Mouse (Mus musculus) liver, adult 2 months (tissue): ENCODE results near the gene Med18. TPM values are rescaled to one million over a fixed set of nuclear protein-coding genes. Genes with fewer than 3 reads are reported as not detected.

ENCODE experiments used
- DNase-seq: peaks from one replicate; pipeline ENCODE4 v3.0.0-alpha.2; 2011; ENCODE audit warnings: low read depth, low spot score; ENCODE audit errors: extremely low read depth
- H3K27ac ChIP-seq: fragments of 200-500 bp; replicated peaks from 2 replicates; pipeline ENCODE4 v1.5.1; 2012; ENCODE audit warnings: low read depth, mild to moderate bottlenecking, control low read depth, inconsistent platforms, low read length; ENCODE audit not compliant: insufficient read depth
- H3K27me3 ChIP-seq: fragments of 200-500 bp; 2 replicates; pipeline ENCODE4 v1.6.1; 2012; ENCODE audit warnings: mild to moderate bottlenecking, moderate library complexity, low read length, inconsistent platforms; ENCODE audit not compliant: control insufficient read depth, insufficient read depth
- H3K36me3 ChIP-seq: fragments of 200-500 bp; 2 replicates; pipeline ENCODE4 v1.6.1; 2012; ENCODE audit warnings: low read length, inconsistent platforms; ENCODE audit not compliant: control insufficient read depth, insufficient read depth
- H3K4me1 ChIP-seq: fragments of 200-500 bp; 2 replicates; pipeline ENCODE4 v1.6.1; 2011; ENCODE audit warnings: low read length; ENCODE audit not compliant: control insufficient read depth, insufficient read depth
- H3K4me3 ChIP-seq: fragments of 200-500 bp; 2 replicates; pipeline ENCODE4 v1.5.1; 2011; ENCODE audit warnings: low read depth, mild to moderate bottlenecking, control low read depth, low read length, moderate library complexity; ENCODE audit not compliant: insufficient read depth
- H3K79me2 ChIP-seq: fragments of 200-500 bp; 2 replicates; pipeline ENCODE4 v1.6.1; 2012; ENCODE audit warnings: inconsistent platforms, mild to moderate bottlenecking, low read length, moderate library complexity; ENCODE audit not compliant: control insufficient read depth, insufficient read depth
- H3K9ac ChIP-seq: fragments of 200-500 bp; 2 replicates; pipeline ENCODE4 v1.6.1; 2012; ENCODE audit warnings: low read depth, mild to moderate bottlenecking, control low read depth, inconsistent platforms, low read length
- CTCF ChIP-seq: fragments of 200-500 bp; IDR thresholded peaks from 2 replicates; pipeline ENCODE4 v1.5.1; 2011; ENCODE audit warnings: low read depth, low read length, control low read depth
- POLR2A ChIP-seq: fragments of 200-500 bp; IDR thresholded peaks from 2 replicates; pipeline ENCODE4 v1.6.1; 2011; ENCODE audit warnings: low read length, control low read depth; ENCODE audit not compliant: insufficient read depth; ENCODE audit errors: extremely low read depth
- WGBS: fragments of 180-500 bp; shearing (Covaris S2); methylation state at CpG from one replicate; pipeline ENCODE4 v1.1.7; 2018; 5-methylcytosine and 5-hydroxymethylcytosine counted together
- polyA plus RNA-seq: library from polyadenylated mRNA; depleted of rRNA; stranded (reverse); fragments of >200 nt; gene quantifications from 2 replicates; pipeline ENCODE4 v1.2.3, GENCODE M21; 2012
- total RNA-seq: library from RNA; depleted of rRNA; stranded (reverse); fragments of >200 nt; gene quantifications from 2 replicates; pipeline ENCODE4 v1.2.3, GENCODE M21; 2014

The Med18 gene
- total and polyA plus RNA-seq, 2 experiments = 1.0 to 3.8 TPM

DNA sequence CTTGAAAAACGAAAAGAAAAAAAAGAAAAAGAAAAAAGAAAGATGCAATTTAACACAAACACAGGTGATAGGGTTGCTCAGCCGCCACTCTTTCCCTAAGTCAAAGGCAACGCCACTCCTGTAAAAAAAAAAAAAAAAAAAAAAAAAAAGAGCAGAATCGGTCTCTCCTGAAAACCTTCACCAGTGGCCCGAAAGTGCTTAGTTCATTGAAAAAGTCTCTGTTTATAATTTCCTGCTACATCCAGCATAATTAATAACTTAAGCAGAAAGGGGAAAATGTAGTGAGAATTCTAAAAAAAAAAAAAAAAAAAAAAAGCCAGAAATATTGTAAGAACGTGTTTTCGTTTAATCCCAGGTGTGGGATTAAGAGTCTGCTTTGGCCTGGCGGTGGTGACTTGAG is 19.2 kb downstream of the Med18 start:
- no peak overlapping the region for H3K27ac ChIP-seq
- DNase-seq = no peak
- TF ChIP-seq POLR2A = no peak
- no peak overlapping the region for H3K4me3 ChIP-seq
- H3K9ac ChIP-seq = no peak overlapping the region
- no peaks in the 10 kb centered on the region for H3K27me3 ChIP-seq
- no peaks in the 10 kb centered on the region for H3K4me1 ChIP-seq
- H3K79me2 ChIP-seq = no peaks in the 10 kb centered on the region
- WGBS = 88% methylated on average over 8 of the region's 8 CpGs
- H3K36me3 ChIP-seq = no peaks in the 10 kb centered on the region

DNA sequence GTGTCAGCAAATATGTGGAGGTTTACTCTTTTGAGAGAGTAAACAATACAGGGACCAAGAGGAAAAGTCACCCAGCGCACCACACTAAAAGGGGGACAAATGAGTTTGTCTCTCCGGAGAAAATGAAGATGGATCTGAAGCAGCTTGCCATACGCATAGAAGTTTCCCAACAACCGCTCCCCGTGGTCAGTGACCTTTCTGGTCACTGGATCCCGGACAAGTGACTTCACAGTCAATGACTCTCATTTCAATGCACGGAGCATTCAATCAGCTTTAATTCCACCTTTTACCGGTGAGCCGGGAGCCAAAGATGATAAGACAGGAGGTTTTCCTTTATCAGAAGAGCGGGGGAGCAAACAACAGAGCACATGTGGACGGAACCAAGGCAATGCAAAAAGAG is 25.9 kb downstream of the Med18 start:
- TF ChIP-seq POLR2A (no peak), CTCF (no peak)
- no peaks in the 10 kb centered on the region for H3K79me2 ChIP-seq
- no peaks in the 10 kb centered on the region for H3K36me3 ChIP-seq
- no peak overlapping the region for H3K27ac ChIP-seq
- peaks cover 1% of the 10 kb centered on the region; the same call in 1 of the 2 replicates for H3K4me1 ChIP-seq
- no peak overlapping the region for H3K4me3 ChIP-seq
- peak overlapping the region; percentile 36; the same call in 1 of the 2 replicates for H3K9ac ChIP-seq
- H3K27me3 ChIP-seq = no peaks in the 10 kb centered on the region
- DNase-seq = peak; percentile 73
- 7% methylated on average over 11 of the region's 11 CpGs for WGBS

DNA sequence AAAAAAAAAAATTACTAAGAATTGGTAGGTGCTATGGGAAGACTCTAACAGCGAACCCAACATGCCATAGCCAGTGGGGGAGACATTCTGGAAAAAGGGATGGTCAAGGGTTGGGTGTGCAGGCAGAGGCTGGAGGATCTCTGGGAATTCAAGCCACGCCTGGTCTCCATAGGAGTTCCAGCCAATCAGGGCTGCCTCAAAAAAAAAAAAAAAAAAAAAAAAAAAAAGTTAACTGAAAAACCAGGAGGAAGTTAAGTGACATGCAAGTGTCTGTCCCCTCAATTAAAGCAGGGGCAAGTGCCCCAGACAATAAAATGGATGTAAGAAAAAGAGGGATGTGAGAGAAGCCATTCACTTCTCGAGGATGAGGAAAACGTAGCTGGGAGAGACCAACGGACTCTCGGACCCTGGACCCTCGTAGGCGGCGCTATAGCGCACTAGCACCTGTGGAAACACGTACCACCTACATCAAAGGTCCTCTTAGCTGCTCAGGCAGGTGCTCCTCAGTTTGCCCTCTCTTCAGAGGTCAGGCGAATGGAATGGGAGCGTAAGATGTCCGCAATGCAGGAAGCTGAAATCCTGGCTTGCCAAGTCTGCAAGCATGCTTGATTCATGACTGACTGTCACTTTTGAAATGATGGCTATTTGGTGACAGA is 30.9 kb downstream of the Med18 start:
- TF ChIP-seq POLR2A = no peak
- no peak for TF ChIP-seq CTCF
- DNase-seq = no peak
- no peaks in the 10 kb centered on the region for H3K27me3 ChIP-seq
- H3K4me1 ChIP-seq = peaks cover 1% of the 10 kb centered on the region; the same call in 1 of the 2 replicates
- H3K79me2 ChIP-seq = no peaks in the 10 kb centered on the region
- no peak overlapping the region for H3K27ac ChIP-seq
- no peak overlapping the region for H3K9ac ChIP-seq
- H3K4me3 ChIP-seq = no peak overlapping the region
- WGBS = 23% methylated on average over 14 of the region's 14 CpGs
- no peaks in the 10 kb centered on the region for H3K36me3 ChIP-seq

DNA sequence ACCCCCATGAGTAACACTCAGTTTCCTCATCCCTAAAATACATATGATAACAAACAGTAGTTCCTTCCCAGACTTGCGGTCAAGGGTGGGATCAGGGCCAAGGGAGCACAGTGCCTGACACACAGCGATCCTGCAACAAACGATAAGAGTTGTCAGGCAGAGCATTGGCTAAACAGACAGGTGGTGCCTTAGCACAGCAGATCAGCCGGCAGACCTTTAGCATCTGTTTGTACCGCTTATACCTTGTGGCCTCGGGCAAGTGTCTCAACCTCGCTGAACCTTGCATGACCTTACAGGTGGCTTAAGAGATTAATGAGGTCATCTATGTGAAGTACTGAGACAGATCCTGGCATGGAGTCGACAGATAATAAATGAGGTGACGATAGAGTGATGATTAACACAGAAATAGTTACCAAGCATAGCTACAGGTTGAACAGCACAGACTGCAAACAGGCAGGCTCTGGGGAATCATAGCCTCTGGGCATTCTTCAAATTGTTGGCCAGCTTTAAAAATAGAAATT is 35.6 kb downstream of the Med18 start:
- Histone ChIP-seq H3K27me3 (no peaks in the 10 kb centered on the region), H3K79me2 (no peaks in the 10 kb centered on the region), H3K4me1 (no peaks in the 10 kb centered on the region; the same call in 1 of the 2 replicates), H3K36me3 (no peaks in the 10 kb centered on the region), H3K9ac (no peak overlapping the region), H3K27ac (no peak overlapping the region), H3K4me3 (no peak overlapping the region)
- WGBS = 9% methylated on average over 9 of the region's 9 CpGs
- TF ChIP-seq POLR2A (no peak), CTCF (no peak)
- DNase-seq = peak; percentile 26

DNA sequence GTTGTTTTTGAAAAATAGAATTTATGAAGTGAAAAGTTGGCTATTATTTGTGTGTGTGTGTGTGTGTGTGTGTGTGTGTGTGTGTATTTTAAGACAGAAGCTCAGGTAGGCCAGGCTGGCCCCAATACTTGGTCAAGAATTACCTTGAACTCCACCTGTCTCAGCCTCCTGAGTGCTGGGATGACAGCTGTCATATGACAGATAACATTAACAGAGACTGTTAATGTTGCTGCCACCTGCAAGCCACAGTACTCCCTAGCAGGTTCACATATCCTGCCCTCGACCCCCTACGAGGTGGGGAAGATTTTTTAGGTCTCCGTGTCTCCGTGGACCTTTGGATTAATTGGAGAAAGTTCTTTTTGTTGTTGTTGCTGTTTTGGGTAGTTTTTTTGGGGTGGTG is 36.2 kb downstream of the Med18 start:
- H3K4me3 ChIP-seq = no peak overlapping the region
- H3K9ac ChIP-seq = no peak overlapping the region
- no peaks in the 10 kb centered on the region for H3K4me1 ChIP-seq
- no peak for TF ChIP-seq CTCF
- no peak for TF ChIP-seq POLR2A
- no peaks in the 10 kb centered on the region for H3K79me2 ChIP-seq
- 90% methylated on average over 4 of the region's 4 CpGs for WGBS
- H3K27ac ChIP-seq = no peak overlapping the region
- no peaks in the 10 kb centered on the region for H3K36me3 ChIP-seq
- no peak for DNase-seq
- H3K27me3 ChIP-seq = no peaks in the 10 kb centered on the region

DNA sequence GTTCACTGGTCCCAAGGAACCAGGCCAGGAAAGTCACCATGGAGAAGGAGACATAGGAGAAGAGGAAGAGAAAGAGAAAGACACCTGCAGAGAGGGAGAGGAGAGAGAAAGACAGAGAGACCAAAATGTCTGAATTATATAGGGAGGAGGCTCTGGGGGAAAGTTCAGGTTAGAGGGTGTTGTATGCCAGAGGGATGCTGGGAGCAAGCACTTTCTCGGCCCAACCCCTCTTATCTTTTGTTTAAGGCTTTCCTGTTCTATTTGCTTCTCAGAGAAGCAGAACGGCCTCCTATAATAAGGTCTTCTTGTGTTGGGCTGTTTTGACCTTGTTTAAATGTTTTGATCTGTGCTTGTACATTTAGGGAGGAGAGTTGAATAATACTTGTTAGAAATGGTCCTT is 37.7 kb downstream of the Med18 start:
- TF ChIP-seq CTCF (no peak), POLR2A (no peak)
- H3K4me1 ChIP-seq = no peaks in the 10 kb centered on the region
- no peaks in the 10 kb centered on the region for H3K79me2 ChIP-seq
- H3K9ac ChIP-seq = no peak overlapping the region
- no peaks in the 10 kb centered on the region for H3K36me3 ChIP-seq
- 72% methylated on average over 2 of the region's 2 CpGs for WGBS
- no peaks in the 10 kb centered on the region for H3K27me3 ChIP-seq
- H3K4me3 ChIP-seq = no peak overlapping the region
- no peak overlapping the region for H3K27ac ChIP-seq
- no peak for DNase-seq
